Mouse (Mus musculus): ENCODE results near the gene Cwc22.

The Cwc22 gene

DNA sequence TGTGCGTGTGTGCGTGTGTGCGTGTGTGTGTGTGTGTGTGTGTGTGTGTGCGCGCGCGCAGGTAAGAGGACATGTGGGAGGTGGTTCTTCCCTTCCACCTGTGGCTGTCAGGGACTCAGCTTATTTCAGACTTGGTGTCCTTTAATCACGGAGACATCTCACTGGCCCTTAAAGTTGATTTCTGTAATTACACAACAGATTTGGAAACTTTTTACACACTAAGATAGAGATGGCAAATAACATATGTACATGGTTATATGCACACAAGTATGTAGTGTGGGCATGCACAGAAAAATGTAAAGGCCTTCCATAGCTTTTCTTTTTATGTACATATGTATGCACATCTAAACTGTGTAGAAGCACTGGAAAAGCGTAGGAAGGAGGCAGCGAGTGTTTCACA, 41.7 kb downstream of the Cwc22 start:
- H3K9me3 ChIP-seq (ENCODE audit: low read length) = no peaks in the 10 kb centered on the region
- H3K27me3 ChIP-seq (ENCODE audit: insufficient read depth, low read length) = no peaks in the 10 kb centered on the region
- H3K4me1 ChIP-seq (replicated peaks; ENCODE audit: low read depth, low read length) = no peaks in the 10 kb centered on the region
- TF ChIP-seq NANOG (IDR thresholded peaks at IDR 0.05; ENCODE audit: borderline replicate concordance, low read length) (no peak), CTCF (conservative IDR thresholded peaks at IDR 0.05; ENCODE audit: low read length) (no peak), POU5F1 (IDR thresholded peaks at IDR 0.05; ENCODE audit: borderline replicate concordance, low read length) (no peak)
- H3K36me3 ChIP-seq (ENCODE audit: insufficient read depth, low read length) = peaks cover 82% of the 10 kb centered on the region
- H3K4me3 ChIP-seq (replicated peaks; ENCODE audit: low read length) = no peak overlapping the region

GRCm38 (mm10) chr2:77903979-77904378, 42.2 kb downstream of the Cwc22 start:
- no peak for TF ChIP-seq POU5F1 (IDR thresholded peaks at IDR 0.05; ENCODE audit: borderline replicate concordance, low read length)
- TF ChIP-seq CTCF (conservative IDR thresholded peaks at IDR 0.05; ENCODE audit: low read length) = no peak
- TF ChIP-seq NANOG (IDR thresholded peaks at IDR 0.05; ENCODE audit: borderline replicate concordance, low read length) = no peak
- H3K36me3 ChIP-seq (ENCODE audit: insufficient read depth, low read length) = peaks cover 84% of the 10 kb centered on the region
- H3K27me3 ChIP-seq (ENCODE audit: insufficient read depth, low read length) = no peaks in the 10 kb centered on the region
- no peak overlapping the region for H3K4me3 ChIP-seq (replicated peaks; ENCODE audit: low read length)
- no peaks in the 10 kb centered on the region for H3K9me3 ChIP-seq (ENCODE audit: low read length)
- H3K4me1 ChIP-seq (replicated peaks; ENCODE audit: low read depth, low read length) = no peaks in the 10 kb centered on the region

DNA sequence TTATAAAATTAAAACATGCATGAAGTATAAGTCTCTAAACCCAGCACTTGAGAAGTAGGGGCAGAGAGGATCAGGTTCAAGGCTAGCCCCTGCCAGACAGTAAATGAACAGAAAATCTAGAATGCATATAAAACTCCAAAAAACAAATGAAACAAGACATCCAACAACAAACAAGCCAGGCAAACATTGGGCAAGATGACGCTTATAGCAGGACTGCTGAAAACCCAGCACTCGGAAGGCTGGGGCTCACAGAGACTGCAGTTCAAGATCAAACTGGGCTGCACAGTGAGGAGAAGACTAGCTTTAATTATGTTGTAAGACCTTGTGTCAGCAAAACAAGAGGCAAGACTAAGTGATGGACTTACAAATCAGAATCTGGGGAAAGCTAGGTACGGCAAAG, 43.1 kb downstream of the Cwc22 start:
- no peaks in the 10 kb centered on the region for H3K27me3 ChIP-seq (ENCODE audit: insufficient read depth, low read length)
- no peak overlapping the region for H3K4me3 ChIP-seq (replicated peaks; ENCODE audit: low read length)
- TF ChIP-seq POU5F1 (IDR thresholded peaks at IDR 0.05; ENCODE audit: borderline replicate concordance, low read length) (no peak), CTCF (conservative IDR thresholded peaks at IDR 0.05; ENCODE audit: low read length) (no peak), NANOG (IDR thresholded peaks at IDR 0.05; ENCODE audit: borderline replicate concordance, low read length) (no peak)
- peaks cover 88% of the 10 kb centered on the region for H3K36me3 ChIP-seq (ENCODE audit: insufficient read depth, low read length)
- no peaks in the 10 kb centered on the region for H3K9me3 ChIP-seq (ENCODE audit: low read length)
- no peaks in the 10 kb centered on the region for H3K4me1 ChIP-seq (replicated peaks; ENCODE audit: low read depth, low read length)

GRCm38 (mm10) chr2:77901269-77901668, 44.9 kb downstream of the Cwc22 start:
- Histone ChIP-seq H3K36me3 (ENCODE audit: insufficient read depth, low read length) (peaks cover 87% of the 10 kb centered on the region), H3K9me3 (ENCODE audit: low read length) (no peaks in the 10 kb centered on the region), H3K4me1 (replicated peaks; ENCODE audit: low read depth, low read length) (no peaks in the 10 kb centered on the region), H3K4me3 (replicated peaks; ENCODE audit: low read length) (no peak overlapping the region), H3K27me3 (ENCODE audit: insufficient read depth, low read length) (no peaks in the 10 kb centered on the region)
- no peak for TF ChIP-seq CTCF (conservative IDR thresholded peaks at IDR 0.05; ENCODE audit: low read length)
- no peak for TF ChIP-seq POU5F1 (IDR thresholded peaks at IDR 0.05; ENCODE audit: borderline replicate concordance, low read length)
- no peak for TF ChIP-seq NANOG (IDR thresholded peaks at IDR 0.05; ENCODE audit: borderline replicate concordance, low read length)

DNA sequence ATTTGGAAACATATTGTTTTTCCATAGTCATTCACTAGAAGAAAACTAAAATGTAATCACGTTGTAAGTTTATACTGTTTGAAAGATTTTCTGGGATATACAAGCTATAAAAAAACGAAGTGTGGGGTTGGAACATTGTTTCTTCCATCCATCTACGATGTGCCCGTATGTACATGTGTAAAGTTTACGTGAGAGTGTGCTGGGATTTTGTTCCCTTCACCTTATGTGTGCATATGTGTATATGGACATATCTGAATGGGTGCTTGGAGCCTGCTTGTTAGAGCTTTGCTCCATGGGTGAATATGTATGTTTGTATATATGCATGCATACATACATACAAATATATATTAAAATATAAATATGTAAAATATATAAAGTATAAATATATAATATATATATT, 45.4 kb downstream of the Cwc22 start:
- Histone ChIP-seq H3K27me3 (ENCODE audit: insufficient read depth, low read length) (no peaks in the 10 kb centered on the region), H3K4me3 (replicated peaks; ENCODE audit: low read length) (no peak overlapping the region), H3K9me3 (ENCODE audit: low read length) (no peaks in the 10 kb centered on the region), H3K4me1 (replicated peaks; ENCODE audit: low read depth, low read length) (no peaks in the 10 kb centered on the region), H3K36me3 (ENCODE audit: insufficient read depth, low read length) (peaks cover 86% of the 10 kb centered on the region)
- TF ChIP-seq POU5F1 (IDR thresholded peaks at IDR 0.05; ENCODE audit: borderline replicate concordance, low read length) (no peak), NANOG (IDR thresholded peaks at IDR 0.05; ENCODE audit: borderline replicate concordance, low read length) (no peak), CTCF (conservative IDR thresholded peaks at IDR 0.05; ENCODE audit: low read length) (no peak)

GRCm38 (mm10) chr2:77900111-77900510, 46.1 kb downstream of the Cwc22 start:
- Histone ChIP-seq H3K36me3 (ENCODE audit: insufficient read depth, low read length) (peaks cover 84% of the 10 kb centered on the region), H3K27me3 (ENCODE audit: insufficient read depth, low read length) (no peaks in the 10 kb centered on the region), H3K9me3 (ENCODE audit: low read length) (no peaks in the 10 kb centered on the region), H3K4me1 (replicated peaks; ENCODE audit: low read depth, low read length) (no peaks in the 10 kb centered on the region), H3K4me3 (replicated peaks; ENCODE audit: low read length) (no peak overlapping the region)
- no peak for TF ChIP-seq CTCF (conservative IDR thresholded peaks at IDR 0.05; ENCODE audit: low read length)
- TF ChIP-seq POU5F1 (IDR thresholded peaks at IDR 0.05; ENCODE audit: borderline replicate concordance, low read length) = no peak
- TF ChIP-seq NANOG (IDR thresholded peaks at IDR 0.05; ENCODE audit: borderline replicate concordance, low read length) = no peak

GRCm38 (mm10) chr2:77898436-77898835, 47.7 kb downstream of the Cwc22 start:
- no peaks in the 10 kb centered on the region for H3K4me1 ChIP-seq (replicated peaks; ENCODE audit: low read depth, low read length)
- H3K36me3 ChIP-seq (ENCODE audit: insufficient read depth, low read length) = peaks cover 83% of the 10 kb centered on the region
- H3K27me3 ChIP-seq (ENCODE audit: insufficient read depth, low read length) = no peaks in the 10 kb centered on the region
- TF ChIP-seq CTCF (conservative IDR thresholded peaks at IDR 0.05; ENCODE audit: low read length) (no peak), NANOG (IDR thresholded peaks at IDR 0.05; ENCODE audit: borderline replicate concordance, low read length) (no peak), POU5F1 (IDR thresholded peaks at IDR 0.05; ENCODE audit: borderline replicate concordance, low read length) (no peak)
- H3K4me3 ChIP-seq (replicated peaks; ENCODE audit: low read length) = no peak overlapping the region
- no peaks in the 10 kb centered on the region for H3K9me3 ChIP-seq (ENCODE audit: low read length)

DNA sequence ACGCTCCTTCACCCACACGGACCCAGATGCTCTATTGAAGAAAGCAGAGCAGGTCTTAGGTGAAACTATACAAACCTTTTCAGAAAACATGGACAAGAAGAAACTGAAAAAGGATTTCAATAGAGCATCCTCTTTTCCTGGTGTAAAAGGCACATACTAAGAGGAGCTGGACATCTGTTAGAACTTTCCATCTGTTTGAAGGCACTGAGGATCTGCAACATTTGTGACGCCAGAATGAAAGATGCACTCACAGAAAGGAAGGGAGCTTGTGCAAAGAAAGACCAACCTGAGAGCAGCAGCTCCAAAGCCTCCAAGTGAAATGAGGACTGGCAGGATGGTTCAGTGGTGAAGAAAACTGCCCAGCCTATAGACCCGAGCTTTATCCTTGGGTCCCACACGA, 48.2 kb downstream of the Cwc22 start:
- no peak overlapping the region for H3K4me3 ChIP-seq (replicated peaks; ENCODE audit: low read length)
- H3K9me3 ChIP-seq (ENCODE audit: low read length) = no peaks in the 10 kb centered on the region
- H3K27me3 ChIP-seq (ENCODE audit: insufficient read depth, low read length) = no peaks in the 10 kb centered on the region
- TF ChIP-seq CTCF (conservative IDR thresholded peaks at IDR 0.05; ENCODE audit: low read length) (no peak), NANOG (IDR thresholded peaks at IDR 0.05; ENCODE audit: borderline replicate concordance, low read length) (no peak), POU5F1 (IDR thresholded peaks at IDR 0.05; ENCODE audit: borderline replicate concordance, low read length) (no peak)
- peaks cover 83% of the 10 kb centered on the region for H3K36me3 ChIP-seq (ENCODE audit: insufficient read depth, low read length)
- no peaks in the 10 kb centered on the region for H3K4me1 ChIP-seq (replicated peaks; ENCODE audit: low read depth, low read length)

- H3K4me1 ChIP-seq (replicated peaks; ENCODE audit: low read depth, low read length) = no peaks in the 10 kb centered on the region
- no peak overlapping the region for H3K4me3 ChIP-seq (replicated peaks; ENCODE audit: low read length)
- no peak for TF ChIP-seq NANOG (IDR thresholded peaks at IDR 0.05; ENCODE audit: borderline replicate concordance, low read length)
- TF ChIP-seq POU5F1 (IDR thresholded peaks at IDR 0.05; ENCODE audit: borderline replicate concordance, low read length) = no peak
- no peak for TF ChIP-seq CTCF (conservative IDR thresholded peaks at IDR 0.05; ENCODE audit: low read length)
Measured at GRCm38 (mm10) chr2:77897558-77897899, 48.6 kb downstream of the Cwc22 start.

More at GRCm38 (mm10) chr2:77897558-77897899, 48.6 kb downstream of the Cwc22 start:
- no peaks in the 10 kb centered on the region for H3K27me3 ChIP-seq (ENCODE audit: insufficient read depth, low read length)
- no peaks in the 10 kb centered on the region for H3K9me3 ChIP-seq (ENCODE audit: low read length)
- peaks cover 83% of the 10 kb centered on the region for H3K36me3 ChIP-seq (ENCODE audit: insufficient read depth, low read length)
